Mouse (Mus musculus): ENCODE measurements around the gene Astl. TPM values are rescaled to one million over a fixed set of nuclear protein-coding genes. Genes with fewer than 3 reads are reported as not detected.

The Astl gene
- polyA plus RNA-seq, 2 experiments: not detected

DNA sequence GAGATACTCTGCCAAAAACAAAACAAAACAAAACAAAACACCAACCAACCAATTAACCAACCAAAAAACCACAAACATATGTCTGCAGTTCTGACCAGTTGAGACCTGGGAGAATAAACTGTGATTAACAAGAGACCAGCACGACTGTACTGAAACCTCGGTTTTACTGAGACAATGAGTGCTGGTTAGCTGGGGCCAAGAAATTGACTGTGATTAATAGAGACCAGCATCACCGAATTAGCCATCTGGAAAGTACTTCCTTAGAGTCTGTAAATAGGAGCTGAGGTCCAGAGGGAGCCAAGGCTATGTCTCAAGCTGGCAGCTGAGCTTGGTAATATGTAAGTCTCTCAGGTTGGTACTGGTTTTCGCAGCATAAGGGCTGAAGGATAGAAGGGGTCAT is 52.4 kb downstream of the Astl start:
- Histone ChIP-seq H3K36me3 (replicated peaks; ENCODE audit: control insufficient read depth, insufficient read depth, low read depth) (no peaks in the 10 kb centered on the region), H3K27ac (no peak overlapping the region), H3K9ac (replicated peaks) (no peak overlapping the region), H3K4me1 (replicated peaks; ENCODE audit: control insufficient read depth in 2 of 2, insufficient read depth in 2 of 2, low read length in 1 of 2) (0 out of 4 replicates have a peak, but pooled peaks cover 0 to 2% of the 10 kb centered on the region in 2 experiments), H3K4me3 (ENCODE audit: insufficient read depth in 1 of 2, low read depth in 2 of 2, low read length in 2 of 2) (no peak overlapping the region), H3K27me3 (ENCODE audit: control insufficient read depth, insufficient read depth, low read length) (no peaks in the 10 kb centered on the region), H3K4me2 (ENCODE audit: low read depth) (no peak overlapping the region), H3K9me3 (ENCODE audit: control insufficient read depth, low read length) (no peaks in the 10 kb centered on the region)
- DNase-seq (ENCODE audit: low read depth in 3 of 3, low spot score in 3 of 3) (no peak), ATAC-seq (ENCODE audit: insufficient read depth) (no peak)
- 58% methylated on average over 4 of the region's 4 CpGs for WGBS (ENCODE audit: insufficient replicate concordance)
- TF ChIP-seq EP300 (IDR thresholded peaks at IDR 0.05; ENCODE audit: low read depth) (no peak), CTCF (IDR thresholded peaks at IDR 0.05; ENCODE audit: low read depth) (no peak)

DNA sequence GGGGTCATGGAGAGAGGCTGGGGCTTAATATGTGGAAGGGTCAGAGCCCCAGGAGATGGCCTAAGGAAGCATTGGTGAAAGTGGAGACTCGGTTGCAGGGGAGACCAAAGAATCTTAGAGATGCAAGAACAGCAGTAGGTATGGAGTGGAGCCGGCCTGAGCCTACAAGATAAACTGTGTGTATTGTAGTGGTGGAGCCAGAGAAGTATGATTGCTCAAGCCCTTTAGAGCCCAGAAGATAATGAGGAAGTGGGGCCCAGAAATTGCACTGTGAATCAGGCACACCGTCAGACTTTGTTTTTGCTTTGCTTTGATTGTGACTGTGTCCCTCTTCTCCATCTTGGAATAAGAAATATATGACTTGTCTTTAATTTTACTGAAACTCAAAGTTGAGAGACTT is 52.9 kb downstream of the Astl start:
- 28% methylated on average over 3 of the region's 3 CpGs for WGBS (ENCODE audit: insufficient replicate concordance)
- TF ChIP-seq EP300 (IDR thresholded peaks at IDR 0.05; ENCODE audit: low read depth): no peak
- TF ChIP-seq CTCF (IDR thresholded peaks at IDR 0.05; ENCODE audit: low read depth): no peak
- Histone ChIP-seq H3K4me2 (ENCODE audit: low read depth) (no peak overlapping the region), H3K9me3 (ENCODE audit: control insufficient read depth, low read length) (no peaks in the 10 kb centered on the region), H3K9ac (replicated peaks) (no peak overlapping the region), H3K4me3 (ENCODE audit: insufficient read depth in 1 of 2, low read depth in 2 of 2, low read length in 2 of 2) (no peak overlapping the region), H3K4me1 (replicated peaks; ENCODE audit: control insufficient read depth in 2 of 2, insufficient read depth in 2 of 2, low read length in 1 of 2) (0 out of 4 replicates have a peak, but pooled peaks cover 0 to 2% of the 10 kb centered on the region in 2 experiments), H3K36me3 (replicated peaks; ENCODE audit: control insufficient read depth, insufficient read depth, low read depth) (no peaks in the 10 kb centered on the region), H3K27ac (no peak overlapping the region), H3K27me3 (ENCODE audit: control insufficient read depth, insufficient read depth, low read length) (no peaks in the 10 kb centered on the region)
- ATAC-seq (ENCODE audit: insufficient read depth): no peak
- DNase-seq (ENCODE audit: low read depth in 3 of 3, low spot score in 3 of 3): no peak

DNA sequence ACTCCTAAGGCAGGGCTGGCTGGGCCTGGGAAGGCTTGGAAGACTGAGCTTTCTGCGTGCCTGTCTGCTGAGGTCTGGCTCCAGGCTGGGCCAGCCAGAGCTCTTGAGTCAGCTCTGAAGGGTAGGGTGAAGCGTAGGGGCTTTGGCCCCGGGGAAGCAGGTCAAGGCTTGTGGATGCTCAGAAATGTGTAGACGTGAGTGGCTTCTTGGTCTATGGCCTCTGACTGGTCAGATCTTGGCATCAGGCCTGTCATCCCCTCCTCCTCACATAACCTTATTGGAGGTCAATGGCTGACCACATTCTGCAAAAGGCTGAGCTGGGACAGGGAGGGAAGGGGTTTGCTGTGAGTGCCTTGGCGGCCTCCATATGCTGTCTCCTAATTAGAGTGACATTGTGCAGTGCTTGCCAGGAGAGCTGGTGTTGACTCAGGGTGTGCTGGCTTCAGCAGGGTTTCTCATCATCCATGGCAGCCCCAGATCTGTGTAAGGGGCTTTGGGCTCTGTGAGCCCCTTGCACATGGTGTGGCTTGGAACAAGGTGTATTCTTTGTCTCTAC is 56.2 kb downstream of the Astl start:
- H3K27ac ChIP-seq: no peak overlapping the region
- peak; percentile 13; the same call in 1 of the 2 replicates for ATAC-seq (ENCODE audit: insufficient read depth)

DNA sequence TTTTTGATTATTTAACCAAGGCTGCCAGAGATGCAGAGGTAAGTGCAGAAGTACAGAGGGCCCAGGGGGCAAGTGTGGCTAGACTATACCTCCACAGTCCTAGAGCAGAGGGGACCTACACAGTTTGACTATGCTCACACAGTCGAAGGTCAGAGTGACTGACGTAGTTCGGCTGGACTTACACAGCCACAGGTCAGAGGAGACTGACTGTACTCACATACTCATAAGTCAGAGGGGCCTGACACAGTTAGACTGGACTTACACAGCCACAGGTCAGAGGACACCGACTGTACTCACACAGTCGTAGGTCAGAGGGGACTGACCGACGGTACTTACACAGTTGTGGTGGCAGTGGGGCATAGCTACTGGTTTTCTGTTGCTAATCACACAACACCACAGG is 60.3 kb downstream of the Astl start:
- Histone ChIP-seq H3K9me3 (ENCODE audit: control insufficient read depth, low read length) (no peaks in the 10 kb centered on the region), H3K4me2 (ENCODE audit: low read depth) (no peak overlapping the region), H3K36me3 (replicated peaks; ENCODE audit: control insufficient read depth, insufficient read depth, low read depth) (no peaks in the 10 kb centered on the region), H3K4me1 (replicated peaks; ENCODE audit: control insufficient read depth in 2 of 2, insufficient read depth in 2 of 2, low read length in 1 of 2) (peaks cover 0 to 5% of the 10 kb centered on the region in 2 experiments; a peak in 1 of 4 replicates), H3K9ac (replicated peaks) (no peak overlapping the region), H3K27ac (no peak overlapping the region), H3K27me3 (ENCODE audit: control insufficient read depth, insufficient read depth, low read length) (no peaks in the 10 kb centered on the region), H3K4me3 (ENCODE audit: insufficient read depth in 1 of 2, low read depth in 2 of 2, low read length in 2 of 2) (no peak overlapping the region)
- TF ChIP-seq EP300 (IDR thresholded peaks at IDR 0.05; ENCODE audit: low read depth) (no peak), CTCF (IDR thresholded peaks at IDR 0.05; ENCODE audit: low read depth) (no peak)
- ATAC-seq (ENCODE audit: insufficient read depth) (peak; percentile 55), DNase-seq (ENCODE audit: low read depth in 3 of 3, low spot score in 3 of 3) (no peak)
- 70% methylated on average over 7 of the region's 7 CpGs for WGBS (ENCODE audit: insufficient replicate concordance)

More for the DNA sequence above, 56.2 kb downstream of the Astl start:
- peaks cover 0 to 8% of the 10 kb centered on the region in 2 experiments; a peak in 1 of 4 replicates for H3K4me1 ChIP-seq (replicated peaks; ENCODE audit: control insufficient read depth in 2 of 2, insufficient read depth in 2 of 2, low read length in 1 of 2)
- WGBS (ENCODE audit: insufficient replicate concordance): 68% methylated on average over 5 of the region's 5 CpGs
- no peak for DNase-seq (ENCODE audit: low read depth in 3 of 3, low spot score in 3 of 3)
- H3K4me2 ChIP-seq (ENCODE audit: low read depth): no peak overlapping the region
- no peak for TF ChIP-seq CTCF (IDR thresholded peaks at IDR 0.05; ENCODE audit: low read depth)
- no peak for TF ChIP-seq EP300 (IDR thresholded peaks at IDR 0.05; ENCODE audit: low read depth)
- H3K9ac ChIP-seq (replicated peaks): no peak overlapping the region
- no peaks in the 10 kb centered on the region for H3K27me3 ChIP-seq (ENCODE audit: control insufficient read depth, insufficient read depth, low read length)
- H3K36me3 ChIP-seq (replicated peaks; ENCODE audit: control insufficient read depth, insufficient read depth, low read depth): no peaks in the 10 kb centered on the region
- no peak overlapping the region for H3K4me3 ChIP-seq (ENCODE audit: insufficient read depth in 1 of 2, low read depth in 2 of 2, low read length in 2 of 2)
- H3K9me3 ChIP-seq (ENCODE audit: control insufficient read depth, low read length): no peaks in the 10 kb centered on the region

Other genes with a start within 250 kb of the Astl start
- 19.7 and 33.9 TPM in 2 replicates for gene Ncaph, start 204.7 kb upstream of the Astl start, polyA plus RNA-seq (2012; rRNA removed)
- gene Ncaph, start 204.7 kb upstream of the Astl start, polyA plus RNA-seq (2014; fragmentation: Nextera tagmentation; extraction: Ambion mirVana): 58.4 and 65.2 TPM in 2 replicates
- gene Itpripl1, start 195.2 kb upstream of the Astl start, polyA plus RNA-seq (2012; rRNA removed): 7.3 and 8.0 TPM in 2 replicates
- 17.7 and 19.9 TPM in 2 replicates for gene Itpripl1, start 195.2 kb upstream of the Astl start, polyA plus RNA-seq (2014; fragmentation: Nextera tagmentation; extraction: Ambion mirVana)
- gene 1810024B03Rik, start 130.4 kb upstream of the Astl start, polyA plus RNA-seq (2012; rRNA removed): 0.23 and 0.57 TPM in 2 replicates
- 0.81 and 0.96 TPM in 2 replicates for gene 1810024B03Rik, start 130.4 kb upstream of the Astl start, polyA plus RNA-seq (2014; fragmentation: Nextera tagmentation; extraction: Ambion mirVana)
- gene Snrnp200, start 130.3 kb upstream of the Astl start, polyA plus RNA-seq (2012; rRNA removed): 18.2 and 27.5 TPM in 2 replicates
- 28.1 and 33.3 TPM in 2 replicates for gene Snrnp200, start 130.3 kb upstream of the Astl start, polyA plus RNA-seq (2014; fragmentation: Nextera tagmentation; extraction: Ambion mirVana)
- 23.2 and 29.1 TPM in 2 replicates for gene Ciao1, start 90.8 kb upstream of the Astl start, polyA plus RNA-seq (2012; rRNA removed)
- gene Ciao1, start 90.8 kb upstream of the Astl start, polyA plus RNA-seq (2014; fragmentation: Nextera tagmentation; extraction: Ambion mirVana): 38.3 and 42.3 TPM in 2 replicates
- 8.4 and 11.7 TPM in 2 replicates for gene Tmem127, start 90.7 kb upstream of the Astl start, polyA plus RNA-seq (2012; rRNA removed)
- 7.4 and 9.2 TPM in 2 replicates for gene Tmem127, start 90.7 kb upstream of the Astl start, polyA plus RNA-seq (2014; fragmentation: Nextera tagmentation; extraction: Ambion mirVana)
- gene Stard7, start 68.4 kb upstream of the Astl start, polyA plus RNA-seq (2012; rRNA removed): 23.3 and 29.8 TPM in 2 replicates
- 42.0 and 51.9 TPM in 2 replicates for gene Stard7, start 68.4 kb upstream of the Astl start, polyA plus RNA-seq (2014; fragmentation: Nextera tagmentation; extraction: Ambion mirVana)
- 1.1 and 1.8 TPM in 2 replicates for gene Dusp2, start 2.5 kb upstream of the Astl start, polyA plus RNA-seq (2012; rRNA removed)
- 1.5 and 1.7 TPM in 2 replicates for gene Dusp2, start 2.5 kb upstream of the Astl start, polyA plus RNA-seq (2014; fragmentation: Nextera tagmentation; extraction: Ambion mirVana)
- 12.4 and 13.2 TPM in 2 replicates for gene Adra2b, start 24.6 kb downstream of the Astl start, polyA plus RNA-seq (2012; rRNA removed)
- gene Adra2b, start 24.6 kb downstream of the Astl start, polyA plus RNA-seq (2014; fragmentation: Nextera tagmentation; extraction: Ambion mirVana): 20.0 and 24.4 TPM in 2 replicates
- gene Gpat2, start 86.6 kb downstream of the Astl start, polyA plus RNA-seq (2012; rRNA removed): 0.26 and 0.45 TPM in 2 replicates
- gene Gpat2, start 86.6 kb downstream of the Astl start, polyA plus RNA-seq (2014; fragmentation: Nextera tagmentation; extraction: Ambion mirVana): 0.32 and 0.33 TPM in 2 replicates
- 6.8 and 7.9 TPM in 2 replicates for gene Fahd2a, start 105.9 kb downstream of the Astl start, polyA plus RNA-seq (2012; rRNA removed)
- gene Fahd2a, start 105.9 kb downstream of the Astl start, polyA plus RNA-seq (2014; fragmentation: Nextera tagmentation; extraction: Ambion mirVana): 15.1 and 20.0 TPM in 2 replicates
- gene Kcnip3, start 183.5 kb downstream of the Astl start, polyA plus RNA-seq (2012; rRNA removed): 0.36 and 0.38 TPM in 2 replicates
- 0.42 and 0.59 TPM in 2 replicates for gene Kcnip3, start 183.5 kb downstream of the Astl start, polyA plus RNA-seq (2014; fragmentation: Nextera tagmentation; extraction: Ambion mirVana)
- 0.01 TPM in 1 of 2 replicates, not detected in the other for gene Prom2, start 202.8 kb downstream of the Astl start, polyA plus RNA-seq (2012; rRNA removed)
- gene Prom2, start 202.8 kb downstream of the Astl start, polyA plus RNA-seq (2014; fragmentation: Nextera tagmentation; extraction: Ambion mirVana): not detected in 2 replicates
- 1.0 and 1.1 TPM in 2 replicates for gene Zfp661, start 248.5 kb downstream of the Astl start, polyA plus RNA-seq (2012; rRNA removed)
- gene Zfp661, start 248.5 kb downstream of the Astl start, polyA plus RNA-seq (2014; fragmentation: Nextera tagmentation; extraction: Ambion mirVana): 0.83 and 0.86 TPM in 2 replicates
- 25.2 and 46.4 TPM in 2 replicates for gene Mrps5, start 248.6 kb downstream of the Astl start, polyA plus RNA-seq (2012; rRNA removed)
- 80.1 and 80.3 TPM in 2 replicates for gene Mrps5, start 248.6 kb downstream of the Astl start, polyA plus RNA-seq (2014; fragmentation: Nextera tagmentation; extraction: Ambion mirVana)